Mouse (Mus musculus) MEL (cell line): ENCODE data around the gene Tuba4a.

Source experiments
- BHLHE40 ChIP-seq: IDR thresholded peaks from 2 replicates; pipeline ENCODE4 v1.6.1; 2012; ENCODE audit warnings: low read depth, mild to moderate bottlenecking, inconsistent platforms, low read length, improper control_type of control experiment, borderline replicate concordance
- CTCF ChIP-seq, 3 experiments: IDR thresholded peaks in 2 of 3; conservative IDR thresholded peaks in 1 of 3; 2 replicates each; pipeline ENCODE4 v1.5.1; 2011 to 2012; ENCODE audit warnings: low read length in 3 of 3, low read depth in 2 of 3, mild to moderate bottlenecking in 2 of 3, improper control_type of control experiment in 1 of 3, inconsistent platforms in 1 of 3, mixed read lengths in 1 of 3, moderate library complexity in 1 of 3; ENCODE audit not compliant: control insufficient read depth in 1 of 3, insufficient read depth in 1 of 3, poor library complexity in 1 of 3, severe bottlenecking in 1 of 3
- POLR2A ChIP-seq, 2 experiments: IDR thresholded peaks; 2 replicates each; pipeline ENCODE4 v1.6.1; 2011 to 2012; ENCODE audit warnings: low read length in 2 of 2, mild to moderate bottlenecking in 2 of 2, control low read depth in 1 of 2, improper control_type of control experiment in 1 of 2, low read depth in 1 of 2, moderate library complexity in 1 of 2; ENCODE audit not compliant: control insufficient read depth in 1 of 2, insufficient read depth in 1 of 2, poor library complexity in 1 of 2
- ZMIZ1 ChIP-seq: IDR thresholded peaks from 2 replicates; pipeline ENCODE4 v1.6.1; 2012; ENCODE audit warnings: low read depth, mild to moderate bottlenecking, inconsistent platforms, low read length, improper control_type of control experiment, moderate library complexity

- TF ChIP-seq CTCF (IDR thresholded peaks at IDR 0.05 in 2 of 3, conservative IDR thresholded peaks at IDR 0.05 in 1 of 3; ENCODE audit: control insufficient read depth in 1 of 3, insufficient read depth in 1 of 3, low read depth in 2 of 3, low read length in 3 of 3, poor library complexity in 1 of 3, severe bottlenecking in 1 of 3) = peak; percentile 82 to 97 (median 88)
- TF ChIP-seq POLR2A (IDR thresholded peaks at IDR 0.05; ENCODE audit: control insufficient read depth in 1 of 2, insufficient read depth in 1 of 2, low read depth in 1 of 2, low read length in 2 of 2, poor library complexity in 1 of 2) = peak in 1 of 2 experiments; percentile 39; a peak in 1 of 4 replicates
- TF ChIP-seq ZMIZ1 = no peak
- no peak for TF ChIP-seq BHLHE40
These were observed 31.7 kb upstream of the Tuba4a start for GRCm38 (mm10) chr1:75251112-75251970.
